Mouse (Mus musculus) megakaryocyte, adult 5-6 weeks (primary cell): ENCODE data around the gene Nkain2. TPM values are rescaled to one million over a fixed set of nuclear protein-coding genes. Genes with fewer than 3 reads are reported as not detected.
"Not testable (repeated sequence)": the region's sequence is repeated elsewhere in the genome, so short reads cannot be mapped to it uniquely, and the experiment has no call there.

Source experiments
- ATAC-seq: 2 replicates; pipeline ENCODE4 v1.8.0; 2016; ENCODE audit warnings: mild to moderate bottlenecking, inconsistent platforms; ENCODE audit not compliant: poor library complexity, severe bottlenecking
- total RNA-seq, 2 experiments: library from RNA; stranded (forward) in 1 of 2; stranded (reverse) in 1 of 2; fragments of 153-499, 151-499 nt in 1 of 2; fragments of 221-1000, 200-1000 nt in 1 of 2; gene quantifications; 2 replicates each; pipeline versions ENCODE4 v1.2.3 to v1.2.4; 2015 to 2017

Gene Nkain2
- total RNA-seq (2015) = not detected in 2 replicates
- total RNA-seq (2017) = not detected in 2 replicates

DNA sequence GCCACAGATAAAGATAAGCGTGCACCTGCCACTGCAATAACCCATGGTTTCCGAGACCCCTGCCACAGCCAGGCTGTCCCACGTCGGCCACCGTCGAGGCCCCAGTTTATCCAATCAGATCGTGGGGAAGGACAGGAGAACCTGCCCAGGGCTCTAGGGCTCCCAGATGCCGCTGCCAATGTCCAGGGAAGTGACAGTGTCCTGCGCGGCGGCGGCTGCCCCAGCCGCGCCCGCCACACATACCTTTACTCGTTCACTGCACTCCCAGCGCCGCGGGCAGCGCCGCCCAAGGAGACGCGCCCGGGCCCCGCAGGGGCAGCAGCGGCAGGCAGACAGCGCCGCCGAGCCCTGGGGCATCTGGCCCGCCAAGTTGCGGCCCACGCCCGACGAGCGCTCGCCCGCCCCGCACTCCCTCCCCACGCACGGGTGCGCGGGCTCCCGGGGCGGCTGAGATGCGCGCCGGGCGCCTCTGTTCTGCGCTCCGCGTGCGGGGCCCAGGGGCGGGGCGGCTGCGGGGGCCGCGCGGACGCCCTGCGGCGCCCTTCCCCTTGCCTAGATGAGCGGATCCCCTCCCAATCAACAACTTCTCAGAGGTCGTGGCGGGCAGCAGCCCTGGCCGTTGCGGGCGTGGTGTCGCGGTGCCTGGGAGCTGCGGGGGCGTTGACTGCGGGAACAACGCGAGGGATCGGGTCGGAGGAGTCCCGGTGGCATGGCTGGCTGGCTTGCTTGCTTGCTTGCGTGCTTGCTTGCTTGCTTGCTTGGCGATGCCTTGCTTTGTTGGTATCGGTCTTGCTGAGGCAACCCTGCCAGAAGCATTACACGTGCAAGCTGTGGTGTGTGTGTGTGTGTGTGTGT lies at the start of gene Nkain2:
Nkain2 (minus strand) TSS at position 811 of the 855 bp plus-strand sequence.
- ATAC-seq = no peak

DNA sequence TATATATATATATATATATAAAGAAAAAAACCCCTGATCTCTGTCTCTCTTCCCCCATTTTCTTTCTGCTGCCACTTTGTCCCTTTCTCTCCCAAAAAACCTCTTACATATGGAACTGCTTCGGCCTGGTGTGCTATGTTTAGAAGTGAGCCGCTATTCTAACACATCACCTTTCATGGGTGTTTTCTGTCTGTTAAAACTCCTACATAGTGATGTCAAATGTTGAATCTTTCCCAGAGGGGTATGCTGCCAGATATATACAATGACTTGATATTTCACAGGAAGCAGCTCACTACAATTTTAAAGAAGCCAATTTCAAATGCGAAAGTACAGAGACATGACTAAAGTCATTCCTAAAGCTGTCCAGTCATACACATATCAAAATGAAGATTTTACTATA lies 49.6 kb upstream of the Nkain2 start:
- no peak for ATAC-seq

DNA sequence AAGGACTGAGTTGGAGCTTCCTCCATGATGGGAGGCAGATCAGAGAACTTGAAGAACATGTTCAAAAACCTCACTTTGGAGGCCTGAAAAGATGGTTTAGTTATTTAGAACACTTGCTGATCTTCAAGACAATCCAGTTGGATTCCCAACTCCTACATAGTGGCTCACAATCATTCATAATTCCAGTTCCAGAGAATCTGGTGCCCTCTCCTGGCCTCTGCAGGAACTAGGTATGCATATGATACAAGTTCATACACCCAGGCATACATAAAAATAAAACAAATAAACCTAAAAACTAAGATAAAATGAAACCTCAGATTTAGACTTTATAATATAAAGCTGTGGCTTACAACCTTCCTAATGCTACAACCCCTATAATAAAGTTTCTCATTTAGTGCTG lies 4.8 kb upstream of the Nkain2 start:
- no peak for ATAC-seq

DNA sequence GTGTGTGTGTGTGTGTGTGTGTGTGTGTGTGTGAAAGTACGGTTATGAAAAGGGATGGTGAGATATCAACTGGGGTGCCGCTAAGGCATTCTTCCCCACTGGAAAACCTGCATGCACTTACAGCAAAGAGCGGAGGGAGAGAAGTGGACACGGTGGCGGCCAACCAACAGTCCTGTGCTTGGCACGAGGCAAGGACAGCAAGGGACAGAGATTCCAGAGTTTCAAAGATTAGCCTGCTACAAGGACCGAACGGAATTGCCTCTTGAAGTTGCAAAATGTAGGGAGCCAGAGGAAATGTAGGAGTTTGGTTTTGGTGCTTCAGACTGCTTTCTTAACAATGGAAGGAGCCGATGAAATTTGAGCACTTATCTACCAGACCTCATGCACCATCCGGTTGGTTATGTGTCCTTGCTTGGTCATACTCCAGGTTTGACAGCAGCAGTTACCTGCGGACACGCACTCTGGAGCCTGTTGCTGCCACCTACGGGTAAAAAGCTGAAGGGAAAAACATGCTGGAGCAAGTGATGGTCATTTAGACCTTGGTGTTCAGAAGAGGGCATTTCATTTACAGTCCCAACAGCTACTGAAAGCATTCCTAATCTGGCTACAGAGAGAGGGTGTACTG lies 357 bp upstream of the Nkain2 start:
- ATAC-seq = no peak

DNA sequence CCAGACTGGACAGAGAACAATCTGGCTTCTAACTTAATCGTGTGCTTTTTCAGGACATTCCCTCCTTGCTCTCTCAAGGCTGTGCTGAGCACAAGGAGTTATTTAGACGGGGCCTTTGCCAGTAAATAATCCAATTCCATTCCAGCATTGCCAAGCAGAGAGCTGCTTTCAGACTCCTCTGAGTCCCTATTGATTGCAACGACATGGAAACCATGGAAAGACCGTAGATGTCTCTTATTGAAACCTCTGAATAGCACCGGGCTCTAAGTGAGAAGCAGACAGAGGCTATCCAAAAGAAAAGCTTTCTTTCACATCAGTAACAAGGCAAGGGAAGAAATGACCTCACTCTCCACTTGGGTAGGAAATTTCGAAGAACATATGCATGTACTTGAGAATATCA lies 8.3 kb downstream of the Nkain2 start:
- no peak for ATAC-seq

DNA sequence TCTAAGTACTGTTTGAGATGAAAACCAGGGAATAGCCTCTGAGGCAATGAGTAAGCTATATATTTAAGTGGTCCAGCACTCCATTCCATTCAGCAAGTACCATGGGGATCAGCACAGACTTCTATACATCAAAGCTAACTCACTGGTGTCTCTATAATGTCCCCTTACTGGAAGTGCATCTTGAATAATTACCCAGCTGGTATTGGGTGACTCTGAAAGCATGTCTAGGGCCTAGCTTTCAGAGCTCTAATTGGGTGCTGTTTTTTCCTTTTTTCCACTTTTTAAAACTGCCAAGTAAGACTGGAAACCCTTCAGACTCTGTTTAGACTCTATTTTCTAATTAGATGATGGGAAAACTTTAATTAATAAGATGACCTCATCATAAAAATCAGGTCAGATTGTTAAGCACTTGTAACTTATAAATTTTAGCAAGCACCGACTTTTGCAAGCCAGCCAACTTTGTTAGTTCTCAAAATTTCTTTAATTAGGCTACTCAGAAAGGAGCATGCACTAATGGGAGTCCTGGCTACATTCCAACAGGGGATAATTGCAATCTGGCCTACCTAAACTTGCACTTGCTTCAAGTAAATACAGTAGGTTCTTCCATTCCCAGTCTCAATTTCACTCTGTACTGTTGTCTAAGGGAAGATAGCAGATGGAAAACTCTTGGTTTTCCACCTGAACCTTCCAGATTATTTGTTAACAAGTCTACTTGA lies 19.4 kb downstream of the Nkain2 start:
- no peak for ATAC-seq

DNA sequence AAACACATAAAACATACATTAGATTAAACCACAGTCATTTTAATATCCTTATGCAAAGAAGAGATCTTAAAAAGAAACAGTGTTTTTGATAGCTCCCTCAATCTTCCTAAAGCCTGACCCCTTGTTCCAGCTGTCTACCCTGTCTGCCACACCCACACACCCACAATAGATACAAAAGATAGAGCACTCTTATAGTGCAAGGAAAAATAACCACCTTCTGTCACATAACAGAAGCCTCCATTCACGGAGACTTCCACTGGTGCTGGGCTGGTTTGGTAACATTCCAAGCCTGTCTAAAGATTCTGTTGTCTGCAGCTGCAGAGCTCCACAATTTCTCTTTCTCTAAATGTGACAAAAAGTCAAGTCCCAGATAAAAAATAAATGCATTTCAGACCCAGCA lies 20.7 kb downstream of the Nkain2 start:
- ATAC-seq = no peak

DNA sequence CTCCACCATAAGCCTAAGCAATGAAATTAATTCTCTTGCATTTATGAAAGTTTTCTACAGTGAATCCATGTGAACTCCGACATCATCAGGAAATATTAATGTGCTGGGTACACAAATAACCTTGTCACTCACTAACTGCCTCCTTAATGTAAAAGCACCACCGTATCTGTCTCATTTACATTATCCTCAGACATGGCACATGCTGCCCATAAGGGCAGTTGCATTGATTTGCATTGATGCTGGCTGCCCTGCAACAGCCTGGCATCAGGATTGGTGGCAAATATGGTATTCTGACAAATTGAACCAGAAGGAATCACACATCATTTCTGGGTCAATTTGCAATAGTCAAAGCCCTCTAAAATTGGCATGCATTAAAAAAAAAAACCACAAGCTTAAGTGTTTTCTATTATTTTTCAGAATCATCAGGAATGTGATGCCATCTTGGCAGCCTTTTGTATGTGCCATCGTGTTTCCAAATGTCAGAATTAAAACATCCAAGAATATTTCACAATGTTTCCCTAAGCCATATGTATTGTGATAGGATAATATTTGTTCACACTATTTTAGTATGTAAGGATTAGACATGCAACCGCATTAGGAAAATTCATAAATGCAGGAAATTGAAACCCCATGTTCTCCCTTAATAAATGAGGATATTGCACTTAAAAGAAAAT lies 74.9 kb downstream of the Nkain2 start:
- ATAC-seq = no peak

DNA sequence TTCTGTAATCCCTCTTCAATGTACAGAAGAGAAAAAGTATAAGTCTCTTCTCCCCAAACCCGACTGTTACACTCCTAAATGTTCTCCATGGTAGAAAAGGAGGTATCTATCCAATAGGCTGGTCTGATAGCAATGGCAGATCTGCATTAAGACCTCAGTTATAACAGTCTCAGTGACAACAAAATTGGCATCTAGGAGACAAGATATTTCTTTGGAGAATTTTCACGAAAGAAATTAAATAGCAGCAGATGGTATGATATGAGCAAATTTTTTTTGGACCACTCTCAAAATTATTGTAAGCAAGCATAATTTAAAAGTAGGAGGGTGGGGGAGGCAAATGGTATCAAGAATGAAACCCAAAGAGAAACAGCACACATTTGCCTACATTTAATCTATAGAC lies 94.0 kb downstream of the Nkain2 start:
- no peak for ATAC-seq

DNA sequence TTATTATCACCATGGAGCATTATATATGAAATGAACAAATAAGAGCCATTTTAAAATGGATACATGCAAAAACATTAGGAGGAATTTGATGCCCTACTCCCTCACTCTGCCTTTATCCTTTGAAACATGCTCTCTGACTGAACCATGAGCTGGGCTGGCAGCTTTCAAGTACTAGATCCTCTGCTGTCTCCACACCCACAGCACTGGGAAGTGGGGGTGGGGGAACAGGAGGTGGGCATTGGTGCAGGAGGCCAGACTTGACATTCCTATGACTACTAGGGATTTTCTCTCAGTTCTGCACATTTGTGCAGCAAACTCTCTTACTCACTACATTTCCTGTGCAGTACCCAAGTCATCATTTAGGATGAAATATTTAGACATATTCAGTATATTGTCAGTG lies 99.7 kb downstream of the Nkain2 start:
- no peak for ATAC-seq

DNA sequence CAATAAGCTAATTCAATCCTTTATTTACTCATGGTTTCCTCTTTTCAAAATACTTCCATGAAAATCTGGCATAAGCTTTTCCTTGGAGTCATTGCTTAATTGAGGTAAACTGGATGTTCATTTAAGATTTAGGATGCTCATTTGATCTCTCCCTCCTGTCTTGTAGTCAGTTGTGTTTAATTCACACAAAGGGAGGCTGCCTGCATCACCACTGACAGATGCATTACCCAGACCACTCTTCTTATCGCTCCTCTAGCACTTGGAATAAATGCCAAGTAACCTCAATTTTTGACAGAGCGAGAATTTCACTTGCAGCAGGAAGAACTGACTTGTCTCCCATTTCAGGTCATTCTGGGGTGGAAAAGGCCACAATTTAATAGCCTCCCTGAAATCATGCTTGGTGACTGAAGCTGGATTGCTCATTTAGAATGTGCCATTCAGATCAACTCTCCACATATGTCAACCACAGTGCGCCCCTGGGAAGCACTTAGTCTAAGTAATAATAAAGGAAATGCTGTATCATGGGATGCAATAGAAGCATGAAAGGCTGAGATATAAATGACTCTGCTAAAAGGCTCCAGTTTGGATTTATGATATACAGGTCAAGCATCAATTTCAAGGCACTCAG lies 107.4 kb downstream of the Nkain2 start:
- ATAC-seq = no peak

DNA sequence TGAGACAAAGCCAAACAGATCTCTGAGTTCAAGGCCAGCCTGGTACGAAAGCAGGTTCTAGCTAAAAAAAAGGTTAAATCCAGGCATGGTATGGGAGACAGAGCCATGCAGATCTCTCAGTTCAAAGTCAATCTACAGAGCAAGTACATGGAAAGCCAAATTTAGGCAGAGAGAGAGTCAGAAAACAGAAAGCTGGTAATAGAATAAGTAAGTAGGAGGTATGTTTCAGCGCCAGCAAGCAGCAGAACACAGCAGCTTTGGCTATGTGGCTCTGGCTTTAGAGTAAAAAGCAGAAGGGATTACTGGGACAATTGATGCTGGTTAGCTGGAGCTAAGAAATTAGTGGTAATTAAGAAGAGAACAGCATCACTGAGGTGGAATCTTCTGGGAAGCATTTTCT lies 151.3 kb downstream of the Nkain2 start:
- no peak for ATAC-seq

DNA sequence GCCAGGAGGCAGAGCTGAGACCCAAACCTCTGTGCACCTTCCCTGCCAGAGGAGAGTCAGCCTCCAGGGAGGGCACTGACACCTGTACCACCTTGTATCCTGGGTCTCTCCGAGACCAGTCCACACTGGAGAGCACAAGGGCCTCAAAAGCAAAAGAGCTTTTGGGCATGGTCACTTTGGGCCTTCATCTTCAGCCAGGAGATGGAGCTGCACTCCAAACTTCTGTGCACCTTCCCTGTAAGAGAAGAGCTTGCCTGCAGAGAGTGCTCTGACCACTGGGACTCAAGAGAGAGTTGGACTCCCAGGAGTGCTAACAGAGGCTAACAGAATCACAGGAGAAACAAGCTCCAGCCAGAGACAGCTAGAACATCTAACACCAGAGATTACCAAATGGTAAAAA lies 183.7 kb downstream of the Nkain2 start:
- ATAC-seq = not testable (repeated sequence)

DNA sequence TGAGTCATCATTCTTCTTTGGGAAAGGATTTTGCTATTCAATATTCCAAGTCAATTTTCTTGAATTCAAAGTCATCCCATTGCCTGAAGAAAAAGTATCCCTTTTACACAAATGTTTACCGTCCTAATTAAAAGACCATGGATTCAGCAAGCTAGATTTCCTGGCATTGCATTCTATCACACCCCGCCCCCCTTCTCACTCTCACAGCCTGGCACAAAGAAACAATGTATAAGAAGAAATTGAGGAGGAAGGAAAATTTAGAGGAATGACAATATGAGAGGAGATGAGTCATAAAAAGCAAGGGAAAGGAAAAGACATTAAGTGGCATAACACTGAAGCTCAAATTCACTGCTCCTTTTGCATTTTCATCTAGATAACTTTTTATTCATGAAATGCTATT lies 193.6 kb downstream of the Nkain2 start:
- ATAC-seq = no peak

DNA sequence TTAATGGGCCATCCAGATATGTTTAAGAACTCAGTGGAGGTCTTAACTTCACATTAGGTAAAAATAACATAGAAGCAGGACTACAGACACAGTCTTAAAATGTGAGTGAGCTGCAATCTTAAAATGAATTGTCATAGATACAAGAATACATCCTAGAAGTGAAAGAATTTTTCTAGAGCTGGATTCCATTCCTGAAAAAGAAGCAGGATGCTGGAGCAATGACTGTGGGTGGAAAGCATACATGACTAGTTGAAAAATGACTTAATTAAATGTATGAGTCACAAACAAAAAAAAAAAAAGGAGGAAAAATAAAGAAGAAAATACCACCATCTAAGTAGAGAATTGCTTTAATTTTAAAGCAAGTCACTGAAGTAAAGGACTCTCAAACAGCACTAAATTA lies 205.7 kb downstream of the Nkain2 start:
- ATAC-seq = no peak

DNA sequence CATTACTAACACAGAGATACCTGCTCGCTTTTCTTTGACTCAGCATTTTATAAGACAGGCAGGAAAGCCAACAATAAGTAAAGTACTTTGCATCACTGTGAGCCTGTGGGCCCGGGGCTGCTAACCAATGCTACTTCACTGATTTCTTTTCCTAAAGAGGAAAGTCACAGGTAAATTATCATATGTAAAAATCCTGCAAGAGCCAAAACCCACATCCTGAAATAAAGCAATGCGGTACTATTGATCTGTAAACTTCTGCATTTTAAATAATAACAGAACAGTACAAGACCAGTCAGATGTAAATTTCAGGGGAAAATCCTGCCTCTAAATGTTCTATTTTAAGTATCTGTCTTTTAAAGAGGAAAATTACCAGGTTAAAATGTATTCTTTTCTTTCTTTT lies 250.0 kb downstream of the Nkain2 start:
- no peak for ATAC-seq

DNA sequence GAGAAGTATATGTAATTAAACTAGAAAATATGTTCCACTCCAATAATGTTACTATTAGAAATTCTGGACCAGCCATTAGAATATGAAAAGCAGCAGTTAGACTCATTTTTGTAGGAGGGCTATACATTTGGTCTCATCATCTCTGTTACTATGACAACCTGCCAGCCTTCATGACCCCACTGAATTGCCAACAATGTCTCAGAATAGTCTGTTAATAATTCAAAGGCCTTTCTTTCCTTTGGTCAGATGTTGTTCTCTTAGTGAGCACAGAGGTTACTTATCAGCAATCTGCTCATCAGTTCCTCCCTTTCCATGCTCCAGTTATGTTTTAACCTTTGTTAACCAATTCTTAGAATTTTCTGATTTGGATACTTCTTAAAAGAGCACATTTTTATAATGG lies 251.1 kb downstream of the Nkain2 start:
- no peak for ATAC-seq

DNA sequence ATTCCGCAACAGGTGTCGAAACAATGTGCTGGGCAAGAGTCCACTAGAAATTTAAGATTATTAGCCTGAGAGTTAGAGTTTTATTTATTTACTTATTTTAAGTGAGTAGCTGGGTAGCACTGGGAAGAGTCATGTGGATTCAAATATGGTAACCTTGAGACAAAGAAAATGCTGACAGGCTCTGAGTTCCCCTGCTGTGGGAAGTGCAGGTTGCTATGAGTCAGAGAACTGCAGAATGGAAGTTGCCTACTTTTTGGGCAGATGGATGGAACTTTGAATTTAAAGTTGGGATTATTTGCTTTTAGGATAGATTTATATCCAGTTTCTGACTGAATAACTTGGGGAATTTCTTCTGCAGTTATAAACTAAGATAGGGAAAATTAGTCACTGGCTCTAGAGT lies 259.2 kb downstream of the Nkain2 start:
- ATAC-seq = no peak

DNA sequence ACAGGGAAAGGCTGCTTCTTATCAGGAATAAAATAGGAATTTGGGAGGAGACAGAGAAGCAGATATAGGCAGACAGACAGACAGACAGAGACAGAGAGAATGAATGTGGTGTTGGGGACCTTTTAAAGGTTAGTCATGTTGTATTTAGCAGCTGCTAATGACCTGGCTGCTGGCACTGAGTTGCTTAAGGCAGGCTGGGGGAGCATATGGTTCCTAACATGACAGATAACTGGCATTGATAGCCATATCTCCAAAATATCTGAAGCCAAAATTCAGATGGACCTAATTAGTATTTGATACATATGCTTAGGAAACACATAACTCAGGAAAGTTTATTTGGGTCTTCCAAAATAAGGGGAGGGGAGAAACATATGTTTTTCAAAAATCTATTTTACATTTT lies 285.8 kb downstream of the Nkain2 start:
- no peak for ATAC-seq

DNA sequence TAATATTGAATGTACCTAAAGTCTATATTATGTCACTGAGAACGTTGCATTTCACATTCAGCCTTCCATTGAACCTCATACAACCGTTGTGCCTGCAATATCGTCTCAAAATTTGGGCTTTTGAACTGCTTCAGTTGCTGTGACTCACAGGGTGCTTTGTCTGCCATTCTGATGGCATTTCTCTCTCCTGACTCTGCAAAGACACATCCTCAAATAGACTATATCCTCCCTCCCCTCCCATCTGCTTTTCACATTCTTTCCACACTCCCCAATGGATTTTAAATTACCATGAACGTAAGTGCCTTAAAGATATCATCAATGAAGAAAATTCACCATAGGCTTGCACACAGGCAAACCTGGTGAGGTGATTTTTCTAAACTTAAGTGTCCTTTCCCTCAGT lies 287.5 kb downstream of the Nkain2 start:
- no peak for ATAC-seq

DNA sequence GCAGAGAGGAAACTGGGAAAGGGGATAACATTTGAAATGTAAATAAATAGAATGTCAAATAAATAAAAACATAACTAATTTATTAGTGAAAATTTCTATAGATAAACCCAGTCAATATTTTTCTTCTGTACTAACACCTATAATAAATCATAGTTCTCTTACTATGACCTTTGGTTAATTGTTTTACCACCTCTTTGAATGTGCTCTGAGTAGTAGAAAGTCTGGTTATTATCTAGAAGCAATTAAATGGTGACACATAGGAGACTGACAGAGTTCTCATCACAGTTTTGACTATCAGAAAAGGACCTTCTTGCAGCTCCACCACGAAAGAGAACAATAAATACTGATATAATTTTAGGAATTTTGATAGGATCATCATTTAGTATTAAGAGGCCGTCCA lies 295.3 kb downstream of the Nkain2 start:
- ATAC-seq = no peak
